Mouse (Mus musculus) embryonic facial prominence, embryonic 14.5 days (tissue): ENCODE measurements around the gene Tada2b. TPM values are rescaled to one million over a fixed set of nuclear protein-coding genes. Genes with fewer than 3 reads are reported as not detected.

ENCODE experiments used
- ATAC-seq: fragments of 200-750 bp; cut with Nextera tagmentation; 2 replicates; pipeline ENCODE4 v1.8.0; 2017; ENCODE audit warnings: low read depth, moderate number of reproducible peaks, moderate TSS enrichment
- DNase-seq: peaks from one replicate; pipeline ENCODE4 v3.0.0-alpha.2; 2015; ENCODE audit warnings: low spot score
- H3K27ac ChIP-seq: fragments of 300-500 bp; sonication (generic); replicated peaks from 2 replicates; pipeline ENCODE4 v1.5.1; 2014; ENCODE audit warnings: low read depth, mild to moderate bottlenecking, low read length, moderate library complexity
- H3K27me3 ChIP-seq: fragments of 300-500 bp; sonication (generic); replicated peaks from 2 replicates; pipeline ENCODE4 v1.6.1; 2014; ENCODE audit warnings: low read length; ENCODE audit not compliant: control insufficient read depth, insufficient read depth
- H3K36me3 ChIP-seq: fragments of 300-500 bp; sonication (generic); 2 replicates; pipeline ENCODE4 v1.6.1; 2014; ENCODE audit warnings: low read length, mixed read lengths; ENCODE audit not compliant: control insufficient read depth, insufficient read depth
- H3K4me1 ChIP-seq: fragments of 300-500 bp; sonication (generic); 2 replicates; pipeline ENCODE4 v1.6.1; 2014; ENCODE audit warnings: antibody characterized with exemption, low read length; ENCODE audit not compliant: control insufficient read depth, insufficient read depth
- H3K4me2 ChIP-seq: fragments of 300-500 bp; sonication (generic); 2 replicates; pipeline ENCODE4 v1.6.1; 2014; ENCODE audit warnings: low read depth, mild to moderate bottlenecking, low read length, moderate library complexity, mixed read lengths
- H3K4me3 ChIP-seq: fragments of 300-500 bp; sonication (generic); 2 replicates; pipeline ENCODE4 v1.5.1; 2014; ENCODE audit warnings: low read depth, mild to moderate bottlenecking, low read length
- H3K9ac ChIP-seq: fragments of 300-500 bp; sonication (generic); 2 replicates; pipeline ENCODE4 v1.6.1; 2014; ENCODE audit warnings: low read depth, mild to moderate bottlenecking, low read length, moderate library complexity, mixed read lengths
- H3K9me3 ChIP-seq: fragments of 300-500 bp; sonication (generic); 2 replicates; pipeline ENCODE4 v1.6.1; 2016; ENCODE audit warnings: low read length; ENCODE audit not compliant: control insufficient read depth
- WGBS: fragments of 180-500 bp; shearing (Covaris S2); extraction: QIAGEN DNeasy Blood & Tissue Kit; methylation state at CpG from one replicate; pipeline ENCODE4 v1.1.7; 2014; 5-methylcytosine and 5-hydroxymethylcytosine counted together
- polyA plus RNA-seq: library from polyadenylated mRNA; unstranded; fragments of >200 nt; fragmentation: Nextera tagmentation; extraction: Ambion mirVana; gene quantifications from 2 replicates; pipeline ENCODE4 v1.2.1, GENCODE M21; 2014

The Tada2b gene
- polyA plus RNA-seq, 1 experiment from 2014 or later: 4.2 TPM

DNA sequence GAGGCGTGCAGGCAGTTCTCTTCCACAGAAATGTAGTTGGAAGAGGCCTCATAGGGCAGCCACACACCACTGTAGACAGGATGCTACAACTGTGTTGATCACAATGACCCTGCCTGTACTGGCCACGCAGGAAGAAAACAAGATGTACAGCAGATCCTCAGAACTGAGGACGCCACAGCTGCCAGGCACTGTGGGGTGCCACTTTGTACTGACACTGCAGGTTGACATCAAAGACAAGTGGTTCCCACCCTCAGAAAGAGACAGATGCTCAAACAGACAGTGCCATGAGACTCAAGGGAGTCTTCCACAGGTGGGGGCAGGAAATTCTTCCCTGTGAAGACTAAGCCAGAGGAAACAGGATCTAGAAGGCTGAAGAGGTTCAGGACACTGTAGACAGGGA lies 35.7 kb upstream of the Tada2b start:
- DNase-seq (no peak), ATAC-seq (no peak)
- Histone ChIP-seq H3K27ac (no peak overlapping the region), H3K27me3 (no peaks in the 10 kb centered on the region), H3K9me3 (no peaks in the 10 kb centered on the region), H3K4me2 (no peak overlapping the region), H3K4me3 (no peak overlapping the region), H3K9ac (no peak overlapping the region), H3K36me3 (peaks cover 95% of the 10 kb centered on the region), H3K4me1 (no peaks in the 10 kb centered on the region)
- WGBS: 88% methylated on average over 3 of the region's 3 CpGs

DNA sequence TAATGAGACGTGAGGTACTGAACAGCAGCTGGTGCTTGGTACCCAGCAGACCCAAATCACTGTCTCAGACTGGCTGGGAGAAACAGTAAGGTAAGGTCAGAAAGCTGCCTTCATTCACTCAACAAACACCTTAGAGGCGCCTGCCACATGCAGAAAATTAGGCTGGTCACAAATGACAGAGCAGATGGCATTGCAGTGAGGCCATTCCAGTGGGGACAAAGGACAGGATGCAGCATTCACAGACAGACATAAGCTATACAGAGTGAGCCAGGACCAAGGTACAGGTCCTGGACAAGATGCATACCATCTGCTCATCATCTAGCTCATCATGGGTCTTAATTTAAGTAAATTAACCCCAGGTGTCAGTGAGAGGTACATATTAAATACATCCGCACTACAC lies 33.5 kb upstream of the Tada2b start:
- DNase-seq: no peak
- peaks cover 94% of the 10 kb centered on the region for H3K36me3 ChIP-seq
- WGBS: 62% methylated on average over 3 of the region's 3 CpGs

DNA sequence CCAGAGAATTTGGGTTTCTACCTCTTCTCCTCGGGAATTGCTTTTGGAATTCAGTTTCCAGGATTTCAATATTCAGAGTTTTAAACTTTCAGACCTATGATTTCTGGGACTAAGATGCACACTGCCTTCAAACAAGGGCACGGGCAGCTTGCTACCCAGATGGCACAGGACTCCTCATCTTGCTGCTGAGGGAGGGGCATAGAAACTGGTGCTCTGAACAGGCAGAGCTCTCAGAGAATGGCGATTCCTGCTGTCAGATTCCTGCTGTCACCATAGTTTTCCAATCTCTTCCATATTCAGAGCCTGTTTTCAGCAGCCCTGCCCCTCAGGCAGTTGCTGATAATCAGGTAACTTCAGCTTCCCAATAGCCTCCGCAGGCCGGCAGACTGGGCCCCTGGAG lies 31.5 kb upstream of the Tada2b start:
- H3K4me2 ChIP-seq: no peak overlapping the region
- H3K27ac ChIP-seq: no peak overlapping the region
- H3K4me3 ChIP-seq: no peak overlapping the region
- ATAC-seq (no peak), DNase-seq (no peak)
- H3K9ac ChIP-seq: no peak overlapping the region
- WGBS: 81% methylated on average over 5 of the region's 5 CpGs
- no peaks in the 10 kb centered on the region for H3K9me3 ChIP-seq
- no peaks in the 10 kb centered on the region for H3K4me1 ChIP-seq
- H3K27me3 ChIP-seq: no peaks in the 10 kb centered on the region
- H3K36me3 ChIP-seq: peaks cover 94% of the 10 kb centered on the region

More for the DNA sequence above, 33.5 kb upstream of the Tada2b start:
- Histone ChIP-seq H3K4me1 (no peaks in the 10 kb centered on the region), H3K27me3 (no peaks in the 10 kb centered on the region), H3K4me2 (no peak overlapping the region), H3K9me3 (no peaks in the 10 kb centered on the region), H3K4me3 (no peak overlapping the region), H3K27ac (no peak overlapping the region), H3K9ac (no peak overlapping the region)
- ATAC-seq: no peak

DNA sequence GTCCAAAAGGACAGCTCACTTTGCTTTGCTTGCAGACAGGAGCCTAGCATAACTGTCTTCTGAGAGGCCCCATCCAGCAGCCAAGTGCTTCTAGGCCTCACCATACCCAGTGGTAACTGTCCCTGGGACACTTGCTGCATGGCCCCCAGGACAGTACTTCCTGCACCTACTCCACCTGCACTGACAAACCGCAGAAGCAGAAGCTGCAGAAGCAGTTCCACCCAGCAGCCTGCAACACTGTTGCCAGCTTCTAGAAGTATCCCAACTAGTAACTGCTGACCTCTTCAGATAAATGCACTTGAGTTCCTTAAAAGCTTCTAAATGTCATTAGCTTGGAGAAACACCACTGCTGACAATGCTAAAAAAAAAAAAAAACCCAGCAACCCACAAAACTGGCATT lies 31.0 kb upstream of the Tada2b start:
- H3K36me3 ChIP-seq: peaks cover 94% of the 10 kb centered on the region

DNA sequence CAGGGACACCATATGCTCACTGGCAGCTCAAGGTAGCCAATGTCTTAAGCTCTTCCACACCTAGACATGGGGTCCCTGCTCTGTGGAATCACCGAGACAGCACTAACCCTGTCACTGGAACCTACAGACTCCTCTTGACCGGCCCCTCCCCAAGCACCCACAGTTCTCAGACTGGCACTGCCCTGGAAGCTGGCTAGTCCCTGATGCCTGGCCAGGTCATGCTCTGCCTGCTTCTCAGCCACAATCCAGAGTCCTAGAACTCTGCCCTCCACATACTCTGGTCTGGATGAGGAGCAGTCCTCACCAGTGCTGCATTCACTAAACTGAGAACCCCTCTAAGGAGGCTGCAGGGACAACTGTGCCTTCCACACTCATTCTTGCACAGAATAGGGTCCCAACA lies 26.9 kb upstream of the Tada2b start:
- DNase-seq (no peak), ATAC-seq (no peak)
- H3K9ac ChIP-seq: no peak overlapping the region
- no peaks in the 10 kb centered on the region for H3K27me3 ChIP-seq
- no peak overlapping the region for H3K4me3 ChIP-seq
- H3K36me3 ChIP-seq: peaks cover 82% of the 10 kb centered on the region
- H3K27ac ChIP-seq: no peak overlapping the region
- no peak overlapping the region for H3K4me2 ChIP-seq
- no peaks in the 10 kb centered on the region for H3K4me1 ChIP-seq
- H3K9me3 ChIP-seq: no peaks in the 10 kb centered on the region
- WGBS: 100% methylated on average over 2 of the region's 2 CpGs

More for the DNA sequence above, 31.0 kb upstream of the Tada2b start:
- Histone ChIP-seq H3K4me3 (no peak overlapping the region), H3K27me3 (no peaks in the 10 kb centered on the region), H3K9ac (no peak overlapping the region), H3K4me1 (no peaks in the 10 kb centered on the region), H3K9me3 (no peaks in the 10 kb centered on the region), H3K27ac (no peak overlapping the region), H3K4me2 (no peak overlapping the region)
- DNase-seq (no peak), ATAC-seq (no peak)
- WGBS: 100% methylated on average over 1 of the region's 1 CpGs

DNA sequence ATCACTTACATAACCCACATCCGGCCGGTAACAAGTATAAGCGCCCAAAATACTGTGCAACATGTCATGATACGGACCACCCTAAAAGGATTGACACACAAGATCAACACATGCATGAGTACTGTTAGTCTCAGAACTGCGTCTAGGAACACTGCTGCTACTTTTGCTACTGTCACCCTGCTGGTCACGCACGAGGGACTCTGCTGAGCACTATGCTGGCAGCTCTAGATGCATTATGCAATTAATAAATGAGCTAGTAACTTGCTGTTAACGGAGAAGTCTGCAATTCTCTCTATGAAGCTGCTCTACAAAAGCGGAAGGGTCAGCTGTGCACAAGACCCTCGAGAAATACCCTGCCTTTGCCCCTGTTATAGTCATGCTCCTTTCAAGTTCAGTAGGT lies 24.3 kb upstream of the Tada2b start:
- Histone ChIP-seq H3K9ac (no peak overlapping the region), H3K27ac (no peak overlapping the region), H3K4me3 (no peak overlapping the region), H3K9me3 (no peaks in the 10 kb centered on the region), H3K4me2 (no peak overlapping the region), H3K27me3 (no peaks in the 10 kb centered on the region), H3K36me3 (peaks cover 82% of the 10 kb centered on the region), H3K4me1 (no peaks in the 10 kb centered on the region)
- DNase-seq (no peak), ATAC-seq (no peak)
- 95% methylated on average over 10 of the region's 10 CpGs for WGBS

DNA sequence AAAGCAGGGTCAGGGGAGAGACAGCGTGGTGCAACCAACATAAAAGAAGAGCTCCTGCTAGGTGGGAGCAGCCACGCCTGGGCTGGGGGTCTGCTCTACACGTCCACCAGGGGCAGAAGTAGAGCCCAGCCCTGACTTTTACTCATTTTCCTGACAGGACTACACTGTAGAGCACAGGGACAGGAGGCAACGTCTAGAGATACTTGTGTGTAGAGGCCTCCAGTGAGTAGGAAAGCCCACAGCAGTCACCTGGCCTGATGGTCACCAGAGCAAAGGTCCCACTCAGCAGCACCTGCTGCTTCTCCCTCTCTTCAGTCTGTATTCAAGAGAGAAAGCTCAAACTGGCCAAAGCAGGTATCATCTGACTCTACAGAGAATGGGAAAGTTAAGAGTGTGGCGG lies 21.6 kb upstream of the Tada2b start:
- no peaks in the 10 kb centered on the region for H3K9me3 ChIP-seq
- no peak overlapping the region for H3K9ac ChIP-seq
- H3K36me3 ChIP-seq: peaks cover 78% of the 10 kb centered on the region
- DNase-seq: no peak
- 80% methylated on average over 5 of the region's 5 CpGs for WGBS
- H3K4me1 ChIP-seq: no peaks in the 10 kb centered on the region
- H3K27ac ChIP-seq: no peak overlapping the region
- H3K4me3 ChIP-seq: no peak overlapping the region
- H3K27me3 ChIP-seq: no peaks in the 10 kb centered on the region
- ATAC-seq: no peak
- no peak overlapping the region for H3K4me2 ChIP-seq

DNA sequence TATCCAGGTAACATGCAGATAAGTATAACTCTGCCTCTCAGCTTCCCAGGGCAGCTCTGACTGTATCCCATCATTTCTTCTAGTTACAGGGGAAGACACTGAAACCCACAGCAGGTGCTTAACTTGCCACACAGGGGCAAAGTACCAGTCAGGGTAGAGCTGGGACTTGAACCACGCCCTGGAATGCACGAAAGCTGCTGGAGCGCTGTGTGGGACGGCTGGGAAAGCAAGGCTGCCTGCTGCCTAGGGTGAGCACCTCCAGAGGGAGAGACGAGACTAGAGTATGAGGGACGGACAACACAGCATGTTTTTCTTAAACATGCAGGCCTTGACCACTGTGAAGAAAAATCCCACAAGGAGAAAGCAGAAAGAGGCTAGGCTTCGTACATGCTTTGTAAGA lies 21.1 kb upstream of the Tada2b start:
- Histone ChIP-seq H3K4me2 (no peak overlapping the region), H3K27me3 (no peaks in the 10 kb centered on the region), H3K36me3 (peaks cover 78% of the 10 kb centered on the region), H3K4me1 (no peaks in the 10 kb centered on the region), H3K9me3 (no peaks in the 10 kb centered on the region), H3K9ac (no peak overlapping the region), H3K4me3 (no peak overlapping the region), H3K27ac (no peak overlapping the region)
- 87% methylated on average over 7 of the region's 7 CpGs for WGBS
- ATAC-seq: no peak
- DNase-seq: no peak

DNA sequence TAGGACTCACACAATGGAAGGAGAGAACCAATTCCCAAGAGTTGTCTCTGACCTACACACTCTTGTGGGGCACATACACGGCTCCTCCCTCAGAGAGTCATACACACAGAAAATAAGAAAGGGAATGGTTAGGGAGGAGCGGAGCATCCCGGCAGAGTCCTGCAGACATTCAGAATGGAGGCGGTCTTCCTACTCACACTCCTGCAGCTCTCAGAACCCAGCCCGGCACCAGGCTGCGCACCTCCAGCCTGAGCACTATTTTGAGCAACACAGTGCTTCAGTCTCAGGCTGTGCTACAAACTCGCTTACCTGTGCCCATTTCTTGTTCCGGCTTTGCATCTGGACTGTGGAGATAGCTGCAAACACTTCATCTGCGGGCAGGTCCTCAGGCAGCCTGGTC lies 10.6 kb upstream of the Tada2b start:
- no peak overlapping the region for H3K27ac ChIP-seq
- WGBS: 99% methylated on average over 9 of the region's 9 CpGs
- ATAC-seq: no peak

More for the DNA sequence above, 10.6 kb upstream of the Tada2b start:
- H3K4me2 ChIP-seq: no peak overlapping the region
- peaks cover 64% of the 10 kb centered on the region for H3K36me3 ChIP-seq
- no peak overlapping the region for H3K9ac ChIP-seq
- no peaks in the 10 kb centered on the region for H3K27me3 ChIP-seq
- no peaks in the 10 kb centered on the region for H3K4me1 ChIP-seq
- H3K9me3 ChIP-seq: no peaks in the 10 kb centered on the region
- no peak overlapping the region for H3K4me3 ChIP-seq
- DNase-seq: no peak
